Mouse (Mus musculus): ENCODE results near the gene Pm20d2. TPM values are rescaled to one million over a fixed set of nuclear protein-coding genes. Genes with fewer than 3 reads are reported as not detected.

The Pm20d2 gene
- polyA plus RNA-seq, 1 experiment from 2014 or later: 2.9 TPM

DNA sequence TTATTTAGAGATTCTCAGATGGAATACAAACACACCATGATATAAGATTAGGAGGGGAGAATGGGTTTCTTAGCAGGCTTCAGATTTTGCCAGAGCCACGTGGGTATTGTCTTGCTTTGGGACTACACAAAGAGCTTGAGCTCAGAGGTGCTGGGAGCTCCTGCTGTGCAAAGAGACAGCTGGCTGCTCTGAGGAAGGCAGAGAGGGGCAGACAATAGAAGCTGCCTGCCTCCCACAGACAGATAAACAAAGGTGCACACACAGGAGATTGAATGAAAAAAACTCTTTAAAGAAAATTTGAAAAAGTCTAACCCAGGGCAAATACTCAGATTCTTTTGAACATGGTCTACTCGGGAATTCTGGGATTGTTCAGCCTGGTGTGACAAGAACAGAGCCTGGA, 8.6 kb upstream of the Pm20d2 start:
- ATAC-seq: no peak
- H3K27ac ChIP-seq (ENCODE audit: low read length): no peak overlapping the region

GRCm38 (mm10) chr4:33188781-33189734, 479 bp downstream of the Pm20d2 start:
- Histone ChIP-seq H3K4me3 (replicated peaks; ENCODE audit: low read length) (peak overlapping the region; percentile 81), H3K36me3 (ENCODE audit: control insufficient read depth, insufficient read depth) (0 out of 2 replicates have a peak, but pooled peaks cover 2% of the 10 kb centered on the region), H3K4me2 (ENCODE audit: low read length) (peak overlapping the region; percentile 91), H3K9ac (replicated peaks; ENCODE audit: low read depth, low read length) (peak overlapping the region; percentile 92), H3K9me3 (ENCODE audit: control insufficient read depth, low read length) (no peaks in the 10 kb centered on the region), H3K4me1 (replicated peaks; ENCODE audit: control insufficient read depth, insufficient read depth, low read length) (peaks cover 7% of the 10 kb centered on the region), H3K27me3 (replicated peaks; ENCODE audit: control insufficient read depth, insufficient read depth, low read length) (no peaks in the 10 kb centered on the region), H3K27ac (ENCODE audit: low read length) (peak overlapping the region; percentile 96)
- WGBS: under 1% methylated on average over 118 of the region's 123 CpGs
- peak; percentile 96 for ATAC-seq

More for the DNA sequence above, 8.6 kb upstream of the Pm20d2 start:
- H3K4me1 ChIP-seq (replicated peaks; ENCODE audit: control insufficient read depth, insufficient read depth, low read length): no peaks in the 10 kb centered on the region
- WGBS: 0% methylated on average over 2 of the region's 2 CpGs
- no peak overlapping the region for H3K4me3 ChIP-seq (replicated peaks; ENCODE audit: low read length)
- no peak overlapping the region for H3K4me2 ChIP-seq (ENCODE audit: low read length)
- no peaks in the 10 kb centered on the region for H3K9me3 ChIP-seq (ENCODE audit: control insufficient read depth, low read length)
- H3K27me3 ChIP-seq (replicated peaks; ENCODE audit: control insufficient read depth, insufficient read depth, low read length): no peaks in the 10 kb centered on the region
- no peaks in the 10 kb centered on the region for H3K36me3 ChIP-seq (ENCODE audit: control insufficient read depth, insufficient read depth)
- no peak overlapping the region for H3K9ac ChIP-seq (replicated peaks; ENCODE audit: low read depth, low read length)

GRCm38 (mm10) chr4:33188164-33188563, 1.4 kb downstream of the Pm20d2 start:
- Histone ChIP-seq H3K9me3 (ENCODE audit: control insufficient read depth, low read length) (no peaks in the 10 kb centered on the region), H3K4me3 (replicated peaks; ENCODE audit: low read length) (peak overlapping the region; percentile 81), H3K4me1 (replicated peaks; ENCODE audit: control insufficient read depth, insufficient read depth, low read length) (peaks cover 7% of the 10 kb centered on the region), H3K27me3 (replicated peaks; ENCODE audit: control insufficient read depth, insufficient read depth, low read length) (no peaks in the 10 kb centered on the region), H3K27ac (ENCODE audit: low read length) (peak overlapping the region; percentile 28), H3K36me3 (ENCODE audit: control insufficient read depth, insufficient read depth) (0 out of 2 replicates have a peak, but pooled peaks cover 2% of the 10 kb centered on the region), H3K4me2 (ENCODE audit: low read length) (peak overlapping the region; percentile 91), H3K9ac (replicated peaks; ENCODE audit: low read depth, low read length) (0 out of 2 replicates have a peak overlapping the region, but pooled peaks have one; percentile 22)
- 10% methylated on average over 9 of the region's 9 CpGs for WGBS
- ATAC-seq: no peak

- H3K4me3 ChIP-seq (replicated peaks; ENCODE audit: low read length): no peak overlapping the region
- 0 out of 2 replicates have a peak, but pooled peaks cover 5% of the 10 kb centered on the region for H3K36me3 ChIP-seq (ENCODE audit: control insufficient read depth, insufficient read depth)
- H3K4me1 ChIP-seq (replicated peaks; ENCODE audit: control insufficient read depth, insufficient read depth, low read length): peaks cover 4% of the 10 kb centered on the region
- 83% methylated on average over 5 of the region's 5 CpGs for WGBS
- H3K27ac ChIP-seq (ENCODE audit: low read length): no peak overlapping the region
- no peaks in the 10 kb centered on the region for H3K9me3 ChIP-seq (ENCODE audit: control insufficient read depth, low read length)
- no peak for ATAC-seq
- H3K9ac ChIP-seq (replicated peaks; ENCODE audit: low read depth, low read length): no peak overlapping the region
- H3K4me2 ChIP-seq (ENCODE audit: low read length): no peak overlapping the region
- no peaks in the 10 kb centered on the region for H3K27me3 ChIP-seq (replicated peaks; ENCODE audit: control insufficient read depth, insufficient read depth, low read length)
These were observed 6.1 kb downstream of the Pm20d2 start for GRCm38 (mm10) chr4:33183477-33183876.

DNA sequence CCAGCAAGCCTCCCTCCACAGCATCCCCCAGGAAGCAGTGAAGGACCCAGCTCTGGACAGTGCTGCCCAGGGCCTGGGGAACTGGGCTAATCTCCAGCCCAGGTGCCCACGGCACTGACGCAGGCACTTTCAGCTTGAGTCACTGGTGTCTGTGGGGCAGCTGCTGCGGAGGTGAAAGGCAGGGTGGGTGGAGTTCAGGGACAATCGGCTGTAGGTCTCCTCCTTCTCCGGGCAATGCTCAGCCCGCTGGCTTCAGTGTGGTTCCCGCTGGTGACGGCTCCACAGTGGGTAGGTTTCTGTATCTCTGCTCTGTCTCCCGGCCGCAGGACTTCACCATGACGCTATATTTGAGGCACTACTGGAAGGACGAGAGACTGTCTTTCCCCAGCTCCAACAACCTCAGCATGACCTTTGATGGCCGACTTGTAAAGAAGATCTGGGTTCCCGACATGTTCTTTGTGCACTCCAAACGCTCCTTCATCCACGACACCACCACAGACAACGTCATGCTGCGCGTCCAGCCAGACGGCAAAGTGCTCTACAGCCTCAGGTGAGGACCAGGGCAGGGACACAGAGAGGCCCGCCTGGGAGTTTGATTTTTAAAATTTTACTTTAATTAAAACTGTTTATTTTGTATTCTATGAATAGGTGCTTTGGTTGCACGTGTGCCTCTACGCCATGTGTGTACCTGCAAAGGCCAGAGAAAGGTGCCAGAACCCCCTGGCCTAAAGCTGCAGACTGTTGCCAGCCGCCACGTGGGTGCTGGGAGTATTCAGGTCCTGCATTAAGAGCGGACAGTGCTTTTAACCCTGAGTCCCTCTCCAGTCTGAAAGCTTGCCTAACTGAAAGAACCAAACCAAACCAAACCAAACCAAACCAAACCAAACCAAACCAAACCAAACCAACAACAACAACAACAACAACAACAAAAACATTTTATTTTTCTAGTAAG, 37.2 kb downstream of the Pm20d2 start:
- Histone ChIP-seq H3K27ac (ENCODE audit: low read length) (no peak overlapping the region), H3K9ac (replicated peaks; ENCODE audit: low read depth, low read length) (no peak overlapping the region), H3K4me3 (replicated peaks; ENCODE audit: low read length) (no peak overlapping the region), H3K9me3 (ENCODE audit: control insufficient read depth, low read length) (no peaks in the 10 kb centered on the region), H3K4me2 (ENCODE audit: low read length) (no peak overlapping the region), H3K36me3 (ENCODE audit: control insufficient read depth, insufficient read depth) (no peaks in the 10 kb centered on the region), H3K4me1 (replicated peaks; ENCODE audit: control insufficient read depth, insufficient read depth, low read length) (no peaks in the 10 kb centered on the region), H3K27me3 (replicated peaks; ENCODE audit: control insufficient read depth, insufficient read depth, low read length) (no peaks in the 10 kb centered on the region)
- ATAC-seq: no peak
- 84% methylated on average over 26 of the region's 26 CpGs for WGBS

DNA sequence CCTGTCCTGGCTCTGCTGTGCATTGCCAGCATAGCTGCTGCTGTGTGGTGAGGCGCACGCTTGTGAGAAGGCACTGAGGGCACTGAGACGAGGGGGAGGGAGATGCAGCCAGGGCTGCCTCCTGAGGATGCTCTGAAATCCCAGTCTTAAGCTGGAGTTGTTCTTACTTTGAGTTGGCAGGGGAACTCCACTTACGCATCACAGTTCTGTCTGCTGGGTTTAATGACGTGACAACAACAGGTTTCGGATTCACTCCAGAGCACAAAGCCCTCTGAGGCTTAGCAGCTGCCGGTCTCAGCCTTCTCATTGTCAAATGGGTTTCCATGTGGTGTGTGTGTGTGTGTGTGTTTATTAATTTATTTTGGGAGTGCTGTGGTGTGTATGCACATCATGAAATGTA, 40.4 kb downstream of the Pm20d2 start:
- ATAC-seq: no peak
- 46% methylated on average over 7 of the region's 7 CpGs for WGBS
- Histone ChIP-seq H3K9ac (replicated peaks; ENCODE audit: low read depth, low read length) (no peak overlapping the region), H3K4me2 (ENCODE audit: low read length) (no peak overlapping the region), H3K4me1 (replicated peaks; ENCODE audit: control insufficient read depth, insufficient read depth, low read length) (no peaks in the 10 kb centered on the region), H3K27me3 (replicated peaks; ENCODE audit: control insufficient read depth, insufficient read depth, low read length) (no peaks in the 10 kb centered on the region), H3K4me3 (replicated peaks; ENCODE audit: low read length) (no peak overlapping the region), H3K36me3 (ENCODE audit: control insufficient read depth, insufficient read depth) (no peaks in the 10 kb centered on the region), H3K9me3 (ENCODE audit: control insufficient read depth, low read length) (no peaks in the 10 kb centered on the region), H3K27ac (ENCODE audit: low read length) (no peak overlapping the region)

GRCm38 (mm10) chr4:33147825-33148224, 41.7 kb downstream of the Pm20d2 start:
- no peak for ATAC-seq
- H3K9me3 ChIP-seq (ENCODE audit: control insufficient read depth, low read length): no peaks in the 10 kb centered on the region
- no peaks in the 10 kb centered on the region for H3K36me3 ChIP-seq (ENCODE audit: control insufficient read depth, insufficient read depth)
- no peaks in the 10 kb centered on the region for H3K4me1 ChIP-seq (replicated peaks; ENCODE audit: control insufficient read depth, insufficient read depth, low read length)
- WGBS: 7% methylated on average over 2 of the region's 2 CpGs
- H3K4me3 ChIP-seq (replicated peaks; ENCODE audit: low read length): no peak overlapping the region
- no peak overlapping the region for H3K4me2 ChIP-seq (ENCODE audit: low read length)
- no peak overlapping the region for H3K9ac ChIP-seq (replicated peaks; ENCODE audit: low read depth, low read length)
- no peak overlapping the region for H3K27ac ChIP-seq (ENCODE audit: low read length)
- no peaks in the 10 kb centered on the region for H3K27me3 ChIP-seq (replicated peaks; ENCODE audit: control insufficient read depth, insufficient read depth, low read length)

DNA sequence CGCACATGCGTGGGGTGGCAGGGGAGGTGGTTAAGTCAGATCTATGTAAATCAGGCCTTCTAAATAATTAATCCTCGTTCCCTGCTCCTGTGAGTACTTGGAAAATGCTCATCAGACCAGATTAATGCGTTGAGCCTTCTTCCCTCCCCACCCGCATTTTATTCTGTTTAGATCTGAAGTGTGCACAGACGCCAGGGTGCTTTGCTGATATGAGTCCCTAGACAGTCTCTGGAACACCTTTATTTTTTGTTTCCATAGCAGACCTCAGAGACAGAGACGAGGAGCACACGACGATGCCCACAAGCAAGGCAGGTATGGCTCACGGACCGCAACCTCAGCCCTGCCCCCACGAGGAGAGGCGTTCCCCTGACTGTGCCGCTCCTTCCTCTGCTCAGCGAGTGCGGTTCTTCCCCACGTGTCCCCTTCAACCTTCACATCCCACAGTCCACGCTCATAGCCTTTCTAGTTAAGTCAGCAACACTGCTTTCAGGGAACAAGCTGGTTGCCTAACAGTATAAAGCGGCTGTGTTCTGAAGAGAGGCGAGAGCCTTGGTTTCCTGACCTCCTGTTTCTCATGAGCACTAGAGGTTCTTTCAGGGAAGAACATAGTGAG, 42.8 kb downstream of the Pm20d2 start:
- WGBS: 39% methylated on average over 20 of the region's 20 CpGs
- Histone ChIP-seq H3K9me3 (ENCODE audit: control insufficient read depth, low read length) (no peaks in the 10 kb centered on the region), H3K4me1 (replicated peaks; ENCODE audit: control insufficient read depth, insufficient read depth, low read length) (no peaks in the 10 kb centered on the region), H3K27me3 (replicated peaks; ENCODE audit: control insufficient read depth, insufficient read depth, low read length) (no peaks in the 10 kb centered on the region), H3K36me3 (ENCODE audit: control insufficient read depth, insufficient read depth) (no peaks in the 10 kb centered on the region), H3K4me3 (replicated peaks; ENCODE audit: low read length) (no peak overlapping the region), H3K27ac (ENCODE audit: low read length) (no peak overlapping the region), H3K9ac (replicated peaks; ENCODE audit: low read depth, low read length) (no peak overlapping the region), H3K4me2 (ENCODE audit: low read length) (no peak overlapping the region)
- no peak for ATAC-seq

Data from forebrain, embryonic 16.5 days (tissue).